Mouse (Mus musculus) myocyte (in vitro differentiated cells): ENCODE measurements around the gene Hadhb.

Experiments used
- CEBPB ChIP-seq: IDR thresholded peaks from 2 replicates; pipeline ENCODE4 v1.6.1; 2011; ENCODE audit warnings: mild to moderate bottlenecking, moderate library complexity; ENCODE audit not compliant: poor library complexity, insufficient read depth, severe bottlenecking
- E2F4 ChIP-seq: IDR thresholded peaks from one replicate; pipeline ENCODE4 v1.6.1; 2011; ENCODE audit warnings: mild to moderate bottlenecking, control low read depth, moderate library complexity; ENCODE audit not compliant: insufficient read depth
- MAX ChIP-seq: IDR thresholded peaks from one replicate; pipeline ENCODE4 v1.6.1; 2011; ENCODE audit warnings: low read depth, mild to moderate bottlenecking, control low read depth
- MYOD1 ChIP-seq, 3 experiments: IDR thresholded peaks; one replicate each; pipeline ENCODE4 v1.6.1; 2011; ENCODE audit warnings: control low read depth in 2 of 3, low read depth in 2 of 3, mild to moderate bottlenecking in 2 of 3, moderate library complexity in 1 of 3; ENCODE audit not compliant: insufficient read length in 2 of 3, control insufficient read depth in 1 of 3
- MYOG ChIP-seq, 3 experiments: IDR thresholded peaks; one replicate each; pipeline ENCODE4 v1.6.1; 2011; ENCODE audit warnings: control low read depth in 2 of 3, low read depth in 2 of 3, mild to moderate bottlenecking in 2 of 3; ENCODE audit not compliant: insufficient read length in 2 of 3, control insufficient read depth in 1 of 3, insufficient read depth in 1 of 3
- POLR2A ChIP-seq: IDR thresholded peaks from one replicate; pipeline ENCODE4 v1.6.1; 2011; ENCODE audit warnings: low read depth, mild to moderate bottlenecking, control low read depth, moderate library complexity; ENCODE audit not compliant: insufficient read length
- POLR2AphosphoS2 ChIP-seq: IDR thresholded peaks from one replicate; pipeline ENCODE4 v1.6.1; 2011; ENCODE audit warnings: low read depth, control low read depth; ENCODE audit not compliant: insufficient read length
- REST ChIP-seq: IDR thresholded peaks from one replicate; pipeline ENCODE4 v1.6.1; 2011; ENCODE audit warnings: mild to moderate bottlenecking, control low read depth, moderate library complexity; ENCODE audit not compliant: insufficient read depth, insufficient read length
- SRF ChIP-seq: IDR thresholded peaks from one replicate; pipeline ENCODE4 v1.6.1; 2011; ENCODE audit warnings: low read depth; ENCODE audit not compliant: control insufficient read depth, insufficient read length
- TCF12 ChIP-seq: IDR thresholded peaks from one replicate; pipeline ENCODE4 v1.6.1; 2011; ENCODE audit warnings: mild to moderate bottlenecking, control low read depth; ENCODE audit not compliant: poor library complexity, insufficient read depth, severe bottlenecking
- TCF3 ChIP-seq: IDR thresholded peaks from one replicate; pipeline ENCODE4 v1.6.1; 2011; ENCODE audit warnings: low read depth, control low read depth; ENCODE audit not compliant: insufficient read length
- USF1 ChIP-seq: IDR thresholded peaks from one replicate; pipeline ENCODE4 v1.6.1; 2011; ENCODE audit warnings: low read depth, mild to moderate bottlenecking, control low read depth, moderate library complexity

- no peak for TF ChIP-seq POLR2A
- no peak for TF ChIP-seq E2F4
- no peak for TF ChIP-seq MYOD1 (IDR thresholded peaks at IDR 0.05; ENCODE audit: control insufficient read depth in 1 of 3, insufficient read length in 2 of 3, low read depth in 2 of 3)
- no peak for TF ChIP-seq MYOG (IDR thresholded peaks at IDR 0.05; ENCODE audit: control insufficient read depth in 1 of 3, insufficient read depth in 1 of 3, insufficient read length in 2 of 3, low read depth in 2 of 3)
- no peak for TF ChIP-seq REST
- TF ChIP-seq SRF = no peak
- no peak for TF ChIP-seq USF1
- no peak for TF ChIP-seq POLR2AphosphoS2
- TF ChIP-seq TCF12 = no peak
- no peak for TF ChIP-seq MAX
- TF ChIP-seq CEBPB = no peak
- TF ChIP-seq TCF3 = no peak
These were observed 17.8 kb upstream of the Hadhb start for GRCm38 (mm10) chr5:30137271-30137670.
